Mouse (Mus musculus) embryonic facial prominence, embryonic 14.5 days (tissue): ENCODE results near the gene Dlg5. TPM values are rescaled to one million over a fixed set of nuclear protein-coding genes. Genes with fewer than 3 reads are reported as not detected.
A peak's percentile ranks its signal among the peaks of the same experiment; 100 is the strongest.

Experiments
- ATAC-seq: fragments of 200-750 bp; cut with Nextera tagmentation; 2 replicates; pipeline ENCODE4 v1.8.0; 2017; ENCODE audit warnings: low read depth, moderate number of reproducible peaks, moderate TSS enrichment
- DNase-seq: peaks from one replicate; pipeline ENCODE4 v3.0.0-alpha.2; 2015; ENCODE audit warnings: low spot score
- H3K27ac ChIP-seq: fragments of 300-500 bp; sonication (generic); replicated peaks from 2 replicates; pipeline ENCODE4 v1.5.1; 2014; ENCODE audit warnings: low read depth, mild to moderate bottlenecking, low read length, moderate library complexity
- H3K27me3 ChIP-seq: fragments of 300-500 bp; sonication (generic); replicated peaks from 2 replicates; pipeline ENCODE4 v1.6.1; 2014; ENCODE audit warnings: low read length; ENCODE audit not compliant: control insufficient read depth, insufficient read depth
- H3K36me3 ChIP-seq: fragments of 300-500 bp; sonication (generic); 2 replicates; pipeline ENCODE4 v1.6.1; 2014; ENCODE audit warnings: low read length, mixed read lengths; ENCODE audit not compliant: control insufficient read depth, insufficient read depth
- H3K4me1 ChIP-seq: fragments of 300-500 bp; sonication (generic); 2 replicates; pipeline ENCODE4 v1.6.1; 2014; ENCODE audit warnings: antibody characterized with exemption, low read length; ENCODE audit not compliant: control insufficient read depth, insufficient read depth
- H3K4me2 ChIP-seq: fragments of 300-500 bp; sonication (generic); 2 replicates; pipeline ENCODE4 v1.6.1; 2014; ENCODE audit warnings: low read depth, mild to moderate bottlenecking, low read length, moderate library complexity, mixed read lengths
- H3K4me3 ChIP-seq: fragments of 300-500 bp; sonication (generic); 2 replicates; pipeline ENCODE4 v1.5.1; 2014; ENCODE audit warnings: low read depth, mild to moderate bottlenecking, low read length
- H3K9ac ChIP-seq: fragments of 300-500 bp; sonication (generic); 2 replicates; pipeline ENCODE4 v1.6.1; 2014; ENCODE audit warnings: low read depth, mild to moderate bottlenecking, low read length, moderate library complexity, mixed read lengths
- H3K9me3 ChIP-seq: fragments of 300-500 bp; sonication (generic); 2 replicates; pipeline ENCODE4 v1.6.1; 2016; ENCODE audit warnings: low read length; ENCODE audit not compliant: control insufficient read depth
- WGBS: fragments of 180-500 bp; shearing (Covaris S2); extraction: QIAGEN DNeasy Blood & Tissue Kit; methylation state at CpG from one replicate; pipeline ENCODE4 v1.1.7; 2014; 5-methylcytosine and 5-hydroxymethylcytosine counted together
- polyA plus RNA-seq: library from polyadenylated mRNA; unstranded; fragments of >200 nt; fragmentation: Nextera tagmentation; extraction: Ambion mirVana; gene quantifications from 2 replicates; pipeline ENCODE4 v1.2.1, GENCODE M21; 2014

Dlg5 gene
- polyA plus RNA-seq, 1 experiment from 2014 or later, result 24.7 TPM

DNA sequence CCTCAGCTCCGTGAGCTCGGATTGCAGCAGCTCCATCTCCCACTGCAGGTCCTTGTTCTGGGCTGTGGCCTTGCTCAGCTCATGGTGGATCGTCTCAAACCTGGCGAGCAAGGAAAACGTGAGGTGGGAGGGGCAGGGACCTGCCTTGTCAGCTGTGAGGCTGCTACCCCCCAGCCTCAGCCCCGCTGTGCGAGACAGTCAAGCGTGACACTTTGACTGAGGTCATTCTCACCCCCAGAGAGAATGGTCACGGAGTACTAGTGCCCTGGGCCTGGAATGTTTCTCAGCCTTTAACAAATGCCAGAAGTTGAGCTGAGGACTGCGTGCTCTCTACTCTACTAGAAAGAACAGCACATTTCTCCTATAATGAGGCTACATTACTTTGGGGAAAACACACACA is 69.1 kb downstream of the Dlg5 start:
- WGBS, result 59% methylated on average over 10 of the region's 10 CpGs
- Histone ChIP-seq H3K27me3 (no peaks in the 10 kb centered on the region), H3K4me1 (no peaks in the 10 kb centered on the region), H3K4me2 (no peak overlapping the region), H3K27ac (no peak overlapping the region), H3K4me3 (no peak overlapping the region), H3K9ac (no peak overlapping the region), H3K9me3 (no peaks in the 10 kb centered on the region), H3K36me3 (peaks cover 40% of the 10 kb centered on the region)
- DNase-seq (no peak), ATAC-seq (no peak)

DNA sequence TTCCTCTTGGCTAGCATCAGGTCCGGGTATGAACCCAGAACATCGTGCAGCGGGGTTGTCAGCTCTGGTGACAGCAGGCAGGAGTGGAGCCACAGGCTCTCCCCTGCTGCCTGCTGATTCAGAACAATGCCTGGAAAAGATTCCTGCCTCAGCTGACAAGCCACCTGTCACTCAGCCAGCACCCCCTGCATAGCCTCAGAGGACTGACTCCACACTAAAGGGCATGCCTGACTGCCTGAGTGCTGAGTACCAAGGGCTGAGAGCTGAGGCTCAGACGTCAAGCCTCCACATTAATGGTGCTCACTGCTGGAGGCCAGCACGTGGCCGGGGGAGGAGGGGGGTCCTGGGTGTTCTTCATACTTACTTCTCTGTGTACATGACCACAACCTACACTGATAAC is 72.4 kb downstream of the Dlg5 start:
- ATAC-seq, result no peak
- WGBS, result 64% methylated on average over 6 of the region's 6 CpGs
- DNase-seq, result no peak
- Histone ChIP-seq H3K4me2 (no peak overlapping the region), H3K27me3 (no peaks in the 10 kb centered on the region), H3K27ac (no peak overlapping the region), H3K4me3 (no peak overlapping the region), H3K36me3 (peaks cover 72% of the 10 kb centered on the region), H3K4me1 (no peaks in the 10 kb centered on the region), H3K9me3 (no peaks in the 10 kb centered on the region), H3K9ac (no peak overlapping the region)

DNA sequence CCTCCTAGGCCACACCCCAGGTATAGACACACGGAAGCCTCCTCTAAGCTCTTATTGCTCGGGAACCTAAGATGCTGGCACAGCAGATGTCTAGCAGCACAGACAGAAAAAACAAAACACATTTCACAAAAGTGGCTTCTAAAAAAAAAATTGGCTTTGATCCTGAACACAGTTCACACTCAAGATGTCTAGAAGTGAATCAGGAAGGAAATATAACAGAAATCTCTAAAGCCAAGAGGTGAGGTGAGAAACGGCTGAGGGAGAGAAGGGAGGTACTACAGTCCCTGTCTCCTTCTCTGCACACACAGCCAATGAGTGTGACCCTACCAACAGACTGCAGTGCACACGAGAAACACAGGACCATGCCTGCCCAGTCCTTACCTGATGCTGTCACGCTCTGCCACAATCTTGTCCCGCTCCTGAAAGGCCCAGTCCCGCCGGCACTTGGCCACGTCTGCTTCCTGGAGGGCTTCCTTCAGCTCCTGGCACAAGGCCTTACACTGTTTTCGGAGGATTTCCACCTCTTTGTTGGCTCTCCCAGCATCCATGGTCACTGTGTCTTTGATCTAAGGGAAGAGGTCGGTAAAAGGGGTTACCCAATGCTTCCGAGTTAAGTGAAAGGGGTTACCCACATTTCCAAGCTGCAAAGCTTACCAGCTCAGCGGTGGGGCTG is 73.9 kb downstream of the Dlg5 start:
- DNase-seq, result no peak
- Histone ChIP-seq H3K4me2 (no peak overlapping the region), H3K27ac (no peak overlapping the region), H3K9ac (no peak overlapping the region), H3K4me3 (no peak overlapping the region), H3K36me3 (peaks cover 72% of the 10 kb centered on the region), H3K9me3 (no peaks in the 10 kb centered on the region), H3K4me1 (no peaks in the 10 kb centered on the region), H3K27me3 (no peaks in the 10 kb centered on the region)
- ATAC-seq, result no peak
- 77% methylated on average over 13 of the region's 13 CpGs for WGBS

DNA sequence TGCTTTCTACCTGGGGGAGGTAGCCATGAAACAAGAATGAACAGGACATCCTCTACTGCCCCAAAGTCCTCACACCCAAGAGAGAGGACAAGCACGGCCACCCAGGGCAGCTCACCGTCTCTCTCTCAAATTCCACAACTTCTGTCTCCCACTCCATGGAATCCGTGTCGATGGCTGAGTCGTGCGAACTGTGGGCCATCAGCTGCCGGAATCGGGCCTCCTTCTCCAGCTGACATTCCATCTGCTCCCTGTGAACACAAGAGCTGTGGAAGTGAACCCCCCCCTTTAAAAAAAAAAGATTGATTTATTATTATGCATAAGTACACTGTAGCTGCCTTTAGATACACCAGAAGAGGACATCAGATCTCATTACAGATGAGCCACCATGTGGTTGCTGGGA is 79.7 kb downstream of the Dlg5 start:
- DNase-seq, result no peak
- H3K9me3 ChIP-seq, result no peaks in the 10 kb centered on the region
- no peaks in the 10 kb centered on the region for H3K27me3 ChIP-seq
- peaks cover 84% of the 10 kb centered on the region for H3K36me3 ChIP-seq
- H3K9ac ChIP-seq, result no peak overlapping the region
- ATAC-seq, result no peak
- H3K4me3 ChIP-seq, result no peak overlapping the region
- no peaks in the 10 kb centered on the region for H3K4me1 ChIP-seq
- no peak overlapping the region for H3K4me2 ChIP-seq
- 92% methylated on average over 8 of the region's 8 CpGs for WGBS
- H3K27ac ChIP-seq, result no peak overlapping the region

DNA sequence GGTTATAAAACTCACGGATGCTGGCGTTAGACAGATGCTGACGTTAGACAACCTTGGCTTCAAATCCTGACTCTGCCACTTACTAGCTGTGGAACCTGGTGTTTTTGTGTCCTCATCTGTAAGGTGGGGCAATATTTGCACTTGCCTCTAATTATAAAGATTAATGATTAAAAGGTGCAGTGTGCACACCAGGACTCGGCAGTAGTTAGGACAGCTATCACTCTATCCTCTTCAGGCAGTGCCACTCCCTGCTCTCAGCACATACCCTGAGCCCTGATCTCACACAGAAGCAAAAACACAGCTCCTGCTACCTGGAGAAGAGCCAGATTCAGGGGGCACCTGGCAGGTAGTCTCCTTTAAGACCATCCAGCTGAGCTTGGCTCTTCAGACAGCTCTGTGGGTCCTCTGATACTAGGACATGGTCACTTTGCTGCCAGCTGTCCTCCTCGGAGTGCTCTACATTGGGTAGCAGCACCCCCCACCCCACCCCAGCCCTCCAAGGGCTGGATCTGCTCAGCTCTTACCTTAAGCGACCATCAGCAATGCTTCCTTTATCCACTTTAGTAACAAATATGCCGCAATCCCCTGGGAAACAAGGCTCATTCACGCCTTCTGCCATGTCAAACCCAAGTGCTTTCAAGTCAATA is 80.9 kb downstream of the Dlg5 start:
- ATAC-seq (no peak), DNase-seq (no peak)
- H3K36me3 ChIP-seq, result peaks cover 83% of the 10 kb centered on the region
- H3K4me1 ChIP-seq, result no peaks in the 10 kb centered on the region
- no peak overlapping the region for H3K4me3 ChIP-seq
- no peak overlapping the region for H3K4me2 ChIP-seq
- WGBS, result 93% methylated on average over 8 of the region's 8 CpGs
- H3K27ac ChIP-seq, result no peak overlapping the region
- no peak overlapping the region for H3K9ac ChIP-seq
- H3K9me3 ChIP-seq, result no peaks in the 10 kb centered on the region
- H3K27me3 ChIP-seq, result no peaks in the 10 kb centered on the region

DNA sequence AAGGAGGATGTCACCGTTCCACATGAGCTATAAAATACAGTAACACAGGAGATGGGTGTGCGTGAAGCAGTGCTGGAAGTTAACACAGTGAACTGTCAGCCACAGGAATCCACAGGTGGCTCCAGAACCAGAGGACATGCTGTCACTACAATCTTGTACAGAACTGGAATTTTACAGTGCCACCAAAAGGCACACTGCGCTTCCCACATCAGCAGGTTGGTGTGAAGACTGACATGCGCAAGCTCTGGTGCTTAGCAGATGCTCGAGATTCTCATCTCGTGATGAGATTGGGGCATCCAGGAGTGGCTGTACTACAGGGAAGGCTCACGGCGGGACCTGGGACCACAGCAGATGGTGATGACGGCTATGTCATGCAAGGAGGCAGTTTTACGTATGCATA is 82.9 kb downstream of the Dlg5 start:
- no peak overlapping the region for H3K9ac ChIP-seq
- DNase-seq (no peak), ATAC-seq (no peak)
- WGBS, result 89% methylated on average over 10 of the region's 10 CpGs
- no peaks in the 10 kb centered on the region for H3K27me3 ChIP-seq
- no peak overlapping the region for H3K27ac ChIP-seq
- no peak overlapping the region for H3K4me2 ChIP-seq
- no peaks in the 10 kb centered on the region for H3K4me1 ChIP-seq
- H3K9me3 ChIP-seq, result no peaks in the 10 kb centered on the region
- peaks cover 81% of the 10 kb centered on the region for H3K36me3 ChIP-seq
- no peak overlapping the region for H3K4me3 ChIP-seq

DNA sequence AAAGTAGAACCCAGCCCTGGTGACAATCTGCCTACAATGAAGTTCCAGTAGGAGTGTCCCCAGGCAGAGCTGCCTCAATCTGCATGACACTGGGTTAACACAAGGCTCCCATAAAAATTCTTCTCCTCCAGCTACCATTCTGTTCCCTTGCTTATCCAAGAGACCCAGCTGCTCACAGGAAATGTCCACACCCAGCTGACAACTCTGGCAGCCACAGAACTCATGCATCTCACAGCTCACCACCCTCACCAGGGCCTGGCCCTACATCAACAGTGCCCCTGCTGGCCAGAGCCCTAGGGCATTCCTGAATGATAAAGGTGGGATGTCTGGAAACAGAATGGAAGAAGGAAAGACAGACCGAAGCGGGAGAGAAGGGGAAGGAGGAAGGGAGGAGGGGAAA is 96.8 kb downstream of the Dlg5 start:
- Histone ChIP-seq H3K4me3 (no peak overlapping the region), H3K9ac (no peak overlapping the region), H3K4me1 (no peaks in the 10 kb centered on the region), H3K4me2 (no peak overlapping the region), H3K27me3 (no peaks in the 10 kb centered on the region), H3K27ac (no peak overlapping the region), H3K36me3 (peaks cover 95% of the 10 kb centered on the region), H3K9me3 (no peaks in the 10 kb centered on the region)
- DNase-seq (no peak), ATAC-seq (no peak)
- WGBS, result 83% methylated on average over 2 of the region's 2 CpGs

DNA sequence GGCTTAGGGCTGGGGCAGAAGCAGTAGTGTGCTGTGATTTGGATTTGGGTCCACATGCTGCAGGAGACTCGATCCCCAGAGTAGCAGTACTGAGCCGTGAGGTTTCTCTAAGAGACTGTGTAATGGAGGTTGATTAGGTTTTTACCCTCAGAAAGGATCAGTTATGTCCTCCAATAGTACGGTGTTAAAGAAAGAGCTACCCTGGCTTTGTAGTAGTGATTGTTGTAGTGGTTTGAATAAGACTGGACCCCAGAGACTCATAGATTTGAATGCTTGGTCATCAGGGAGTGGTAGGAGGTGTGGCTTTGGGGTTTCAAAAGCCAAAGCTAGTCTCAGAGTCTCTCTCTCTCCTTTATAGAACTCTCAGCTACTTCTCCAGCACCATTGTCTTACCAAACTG is 100.9 kb downstream of the Dlg5 start:
- ATAC-seq (no peak), DNase-seq (no peak)
- Histone ChIP-seq H3K27ac (no peak overlapping the region), H3K9ac (no peak overlapping the region), H3K9me3 (no peaks in the 10 kb centered on the region), H3K4me2 (no peak overlapping the region), H3K4me3 (no peak overlapping the region), H3K36me3 (peaks cover 94% of the 10 kb centered on the region), H3K4me1 (no peaks in the 10 kb centered on the region), H3K27me3 (no peaks in the 10 kb centered on the region)
- WGBS, result 69% methylated on average over 3 of the region's 3 CpGs

DNA sequence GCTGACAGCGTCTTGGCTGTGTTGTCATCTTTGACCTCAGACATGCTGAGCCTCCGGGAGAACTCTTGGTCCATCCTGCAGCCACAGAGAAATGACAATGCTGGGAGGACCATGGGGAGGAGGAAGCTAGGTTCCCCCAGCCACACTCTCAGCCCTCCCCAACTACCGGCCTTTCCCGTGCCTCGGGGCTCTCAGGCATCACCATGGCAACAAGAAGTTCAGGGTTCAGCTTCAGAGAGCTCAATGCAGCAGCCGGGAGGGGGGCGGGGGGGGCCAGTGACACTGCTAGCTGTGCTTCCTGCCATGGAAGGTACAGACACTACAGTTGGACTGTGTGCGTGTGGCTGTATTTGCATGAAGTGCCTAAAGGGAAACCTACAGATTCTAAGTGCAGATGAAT is 101.3 kb downstream of the Dlg5 start:
- ATAC-seq (0 out of 2 replicates have a peak, but pooled peaks have one; percentile 26), DNase-seq (peak; percentile 15)
- no peak overlapping the region for H3K9ac ChIP-seq
- no peaks in the 10 kb centered on the region for H3K27me3 ChIP-seq
- H3K4me3 ChIP-seq, result no peak overlapping the region
- 44% methylated on average over 8 of the region's 8 CpGs for WGBS
- peaks cover 94% of the 10 kb centered on the region for H3K36me3 ChIP-seq
- H3K27ac ChIP-seq, result no peak overlapping the region
- no peak overlapping the region for H3K4me2 ChIP-seq
- no peaks in the 10 kb centered on the region for H3K9me3 ChIP-seq
- no peaks in the 10 kb centered on the region for H3K4me1 ChIP-seq
